Mouse (Mus musculus): ENCODE data around the gene Cep97. TPM values are rescaled to one million over a fixed set of nuclear protein-coding genes. Genes with fewer than 3 reads are reported as not detected.
"Not testable (repeated sequence)": the region's sequence is repeated elsewhere in the genome, so short reads cannot be mapped to it uniquely, and the experiment has no call there.

The Cep97 gene
- polyA plus RNA-seq, 1 experiment from 2014 or later = 1.9 TPM

DNA sequence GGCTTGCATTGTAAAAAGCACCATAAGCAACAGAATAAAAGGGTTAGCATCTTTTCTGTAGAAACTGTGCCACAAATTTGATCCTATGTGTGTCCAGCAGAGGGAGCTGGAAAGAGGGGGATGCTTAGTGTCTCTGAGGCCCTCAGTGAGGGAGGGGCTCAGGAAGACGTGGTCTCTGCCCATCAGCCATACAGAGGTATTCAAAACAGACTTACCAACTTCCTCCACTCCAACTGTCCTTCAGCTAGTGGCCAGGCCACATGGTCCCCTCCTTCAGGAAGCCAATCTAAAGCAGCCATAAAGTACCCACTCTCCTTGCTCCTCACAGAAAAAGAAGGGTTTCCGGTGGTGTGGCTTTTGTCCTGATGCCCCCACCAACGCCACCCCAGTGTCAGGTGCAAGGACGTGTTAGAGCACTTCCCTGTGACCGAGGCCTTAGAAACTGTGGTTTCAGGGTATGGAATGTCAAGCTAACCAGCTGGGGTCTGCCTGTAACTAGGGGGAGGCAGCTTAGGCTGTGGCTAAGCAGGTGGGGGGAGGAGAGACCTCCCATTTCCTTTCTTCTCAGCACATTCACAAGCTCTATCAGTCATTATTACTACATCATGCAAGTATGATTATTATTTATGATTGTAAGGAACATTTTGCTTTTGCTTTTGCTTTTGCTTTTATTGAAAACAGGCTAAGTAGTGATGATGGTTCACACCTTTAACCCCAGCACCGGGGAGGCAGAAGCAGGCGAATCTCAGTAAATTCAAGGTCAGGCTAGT lies 46.7 kb downstream of the Cep97 start:
- 66% methylated on average over 7 of the region's 7 CpGs for WGBS
- no peak overlapping the region for H3K9ac ChIP-seq (ENCODE audit: low read depth, low read length)
- no peak overlapping the region for H3K4me2 ChIP-seq (replicated peaks; ENCODE audit: low read depth)
- H3K36me3 ChIP-seq (ENCODE audit: control insufficient read depth, insufficient read depth) = no peaks in the 10 kb centered on the region
- peak; percentile 67 for TF ChIP-seq CTCF (IDR thresholded peaks at IDR 0.05; ENCODE audit: low read depth)
- H3K9me3 ChIP-seq (ENCODE audit: control insufficient read depth) = no peaks in the 10 kb centered on the region
- H3K27me3 ChIP-seq (replicated peaks; ENCODE audit: control insufficient read depth, insufficient read depth, low read length) = no peaks in the 10 kb centered on the region
- no peak for ATAC-seq
- no peak overlapping the region for H3K4me3 ChIP-seq (ENCODE audit: low read depth, low read length)
- H3K27ac ChIP-seq (ENCODE audit: low read depth, low read length) = peak overlapping the region; percentile 35; the same call in 1 of the 2 replicates
- no peaks in the 10 kb centered on the region for H3K4me1 ChIP-seq (replicated peaks; ENCODE audit: control insufficient read depth, insufficient read depth, low read length)

DNA sequence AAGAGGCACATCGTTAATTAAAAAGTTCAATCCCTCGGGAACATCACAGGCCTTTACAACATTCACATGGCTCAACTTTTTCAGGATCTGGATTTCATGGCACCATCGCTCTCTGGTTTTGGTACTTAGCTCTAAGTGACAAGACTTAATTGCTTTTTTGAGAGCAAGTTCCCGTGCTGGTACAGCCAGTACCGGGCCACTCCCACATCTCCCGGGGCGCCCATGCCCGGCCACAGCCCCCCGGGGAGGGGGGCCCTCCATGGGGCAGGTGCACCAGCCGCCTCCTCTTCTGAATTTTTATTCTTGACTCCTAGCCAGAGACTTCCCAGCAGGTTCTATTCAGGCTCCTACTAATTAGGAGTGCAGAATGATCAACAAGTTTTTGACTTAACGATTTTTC lies 50.4 kb downstream of the Cep97 start:
- ATAC-seq = no peak
- no peak overlapping the region for H3K4me3 ChIP-seq (ENCODE audit: low read depth, low read length)
- no peak overlapping the region for H3K9ac ChIP-seq (ENCODE audit: low read depth, low read length)
- no peak overlapping the region for H3K4me2 ChIP-seq (replicated peaks; ENCODE audit: low read depth)
- no peak for TF ChIP-seq CTCF (IDR thresholded peaks at IDR 0.05; ENCODE audit: low read depth)
- no peaks in the 10 kb centered on the region for H3K27me3 ChIP-seq (replicated peaks; ENCODE audit: control insufficient read depth, insufficient read depth, low read length)
- H3K4me1 ChIP-seq (replicated peaks; ENCODE audit: control insufficient read depth, insufficient read depth, low read length) = no peaks in the 10 kb centered on the region
- H3K9me3 ChIP-seq (ENCODE audit: control insufficient read depth) = no peaks in the 10 kb centered on the region
- no peaks in the 10 kb centered on the region for H3K36me3 ChIP-seq (ENCODE audit: control insufficient read depth, insufficient read depth)
- no peak overlapping the region for H3K27ac ChIP-seq (ENCODE audit: low read depth, low read length)
- 86% methylated on average over 11 of the region's 11 CpGs for WGBS

DNA sequence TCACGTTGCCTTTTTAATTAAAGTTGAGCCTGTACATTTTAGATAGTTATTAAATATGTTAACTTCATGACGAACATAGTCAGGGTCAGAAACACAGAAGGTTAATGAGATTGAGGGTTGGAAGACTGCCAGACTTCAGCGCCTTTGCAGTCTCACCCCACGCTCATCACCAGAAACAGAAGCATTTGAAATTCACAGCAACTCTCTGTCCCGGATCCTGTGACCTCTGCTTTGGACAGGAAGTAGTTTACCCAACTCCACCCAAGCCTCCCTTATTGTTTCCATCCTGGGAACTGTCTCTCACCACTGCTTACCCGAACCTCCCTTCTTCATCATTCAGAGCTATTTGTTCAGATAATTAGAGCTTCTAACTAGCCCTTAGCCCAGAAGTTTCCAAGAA lies 58.6 kb downstream of the Cep97 start:
- Histone ChIP-seq H3K27me3 (replicated peaks; ENCODE audit: control insufficient read depth, insufficient read depth, low read length) (no peaks in the 10 kb centered on the region), H3K9ac (ENCODE audit: low read depth, low read length) (no peak overlapping the region), H3K4me1 (replicated peaks; ENCODE audit: control insufficient read depth, insufficient read depth, low read length) (no peaks in the 10 kb centered on the region), H3K9me3 (ENCODE audit: control insufficient read depth) (no peaks in the 10 kb centered on the region), H3K4me2 (replicated peaks; ENCODE audit: low read depth) (no peak overlapping the region), H3K36me3 (ENCODE audit: control insufficient read depth, insufficient read depth) (no peaks in the 10 kb centered on the region), H3K4me3 (ENCODE audit: low read depth, low read length) (no peak overlapping the region), H3K27ac (ENCODE audit: low read depth, low read length) (no peak overlapping the region)
- TF ChIP-seq CTCF (IDR thresholded peaks at IDR 0.05; ENCODE audit: low read depth) = no peak
- no peak for ATAC-seq
- WGBS = 63% methylated on average over 6 of the region's 6 CpGs

DNA sequence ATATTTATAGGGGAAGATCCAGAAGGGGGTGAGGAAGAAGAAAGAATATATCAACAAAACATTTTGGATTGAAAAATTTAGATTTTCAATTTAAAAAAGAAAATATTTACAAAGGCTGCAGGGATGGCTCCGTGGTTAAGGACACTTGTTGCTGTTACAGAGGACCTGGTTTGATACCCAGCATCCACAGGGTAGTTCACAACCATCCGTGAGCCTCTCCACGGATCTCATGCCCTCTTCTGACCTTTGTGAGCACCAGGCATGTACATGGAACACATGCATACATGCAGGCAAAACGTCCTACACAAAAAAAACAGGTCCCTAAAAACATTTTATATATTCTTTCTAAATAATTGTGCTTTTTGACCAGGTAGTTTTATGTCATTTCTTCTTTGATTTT lies 70.8 kb downstream of the Cep97 start:
- TF ChIP-seq CTCF (IDR thresholded peaks at IDR 0.05; ENCODE audit: low read depth) = no peak
- Histone ChIP-seq H3K9ac (ENCODE audit: low read depth, low read length) (no peak overlapping the region), H3K27ac (ENCODE audit: low read depth, low read length) (no peak overlapping the region), H3K9me3 (ENCODE audit: control insufficient read depth) (no peaks in the 10 kb centered on the region), H3K36me3 (ENCODE audit: control insufficient read depth, insufficient read depth) (no peaks in the 10 kb centered on the region), H3K4me1 (replicated peaks; ENCODE audit: control insufficient read depth, insufficient read depth, low read length) (no peaks in the 10 kb centered on the region), H3K4me2 (replicated peaks; ENCODE audit: low read depth) (no peak overlapping the region), H3K27me3 (replicated peaks; ENCODE audit: control insufficient read depth, insufficient read depth, low read length) (no peaks in the 10 kb centered on the region), H3K4me3 (ENCODE audit: low read depth, low read length) (no peak overlapping the region)
- 59% methylated on average over 4 of the region's 4 CpGs for WGBS
- no peak for ATAC-seq

DNA sequence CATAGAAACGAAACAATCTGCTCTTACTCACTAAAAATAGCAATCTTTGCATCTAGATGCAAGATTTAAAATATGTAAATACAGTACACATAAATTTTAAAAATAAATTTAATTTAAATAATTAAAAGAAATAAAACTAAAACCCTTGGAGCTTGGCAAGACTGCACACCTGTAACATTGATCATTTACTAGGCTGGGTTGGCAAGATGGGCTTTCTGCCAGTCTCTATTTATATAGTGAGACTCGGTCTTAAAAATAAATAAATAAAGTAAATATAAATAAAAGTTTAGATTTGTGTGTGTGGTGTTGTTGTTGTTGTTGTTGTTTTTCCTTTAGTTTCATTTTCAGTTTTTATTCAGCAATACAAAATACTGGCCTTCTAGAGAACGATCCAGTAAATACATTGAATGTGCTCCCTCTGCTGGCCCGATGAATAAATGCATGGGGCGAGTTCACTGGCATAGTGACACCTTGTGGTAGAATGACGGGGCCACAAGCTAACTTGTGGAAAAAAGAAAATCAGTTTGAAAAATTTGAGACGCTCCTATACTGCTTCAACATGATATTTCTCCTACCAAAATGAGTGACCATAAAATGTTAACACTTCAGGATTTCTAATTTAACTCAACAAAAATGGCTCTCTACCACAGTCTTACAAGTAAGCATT lies 71.4 kb downstream of the Cep97 start:
- Histone ChIP-seq H3K36me3 (ENCODE audit: control insufficient read depth, insufficient read depth) (no peaks in the 10 kb centered on the region), H3K27me3 (replicated peaks; ENCODE audit: control insufficient read depth, insufficient read depth, low read length) (no peaks in the 10 kb centered on the region), H3K27ac (ENCODE audit: low read depth, low read length) (no peak overlapping the region), H3K9ac (ENCODE audit: low read depth, low read length) (no peak overlapping the region), H3K4me1 (replicated peaks; ENCODE audit: control insufficient read depth, insufficient read depth, low read length) (no peaks in the 10 kb centered on the region), H3K4me2 (replicated peaks; ENCODE audit: low read depth) (0 out of 2 replicates have a peak overlapping the region, but pooled peaks have one; percentile 27), H3K9me3 (ENCODE audit: control insufficient read depth) (no peaks in the 10 kb centered on the region), H3K4me3 (ENCODE audit: low read depth, low read length) (no peak overlapping the region)
- WGBS = 21% methylated on average over 7 of the region's 7 CpGs
- no peak for ATAC-seq
- TF ChIP-seq CTCF (IDR thresholded peaks at IDR 0.05; ENCODE audit: low read depth) = peak; percentile 99

DNA sequence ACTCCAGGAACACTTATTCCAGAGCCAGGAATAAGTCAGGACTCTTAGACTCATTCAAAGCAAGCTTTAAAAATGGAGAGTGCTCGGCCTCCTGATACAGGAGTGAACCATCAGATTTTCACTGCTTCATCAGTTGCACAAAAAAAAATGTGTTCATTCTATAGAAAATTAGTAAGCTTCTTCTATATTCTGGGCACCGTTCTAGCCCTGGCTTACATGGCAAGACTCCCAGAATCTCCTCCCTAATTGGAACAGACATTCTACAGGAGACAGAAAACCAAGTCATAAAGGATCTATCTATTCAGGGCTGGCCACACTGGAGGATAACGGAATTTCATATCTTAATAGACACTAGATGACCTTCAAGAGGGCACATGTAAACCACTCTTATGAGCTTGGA lies 73.6 kb downstream of the Cep97 start:
- Histone ChIP-seq H3K36me3 (ENCODE audit: control insufficient read depth, insufficient read depth) (0 out of 2 replicates have a peak, but pooled peaks cover 3% of the 10 kb centered on the region), H3K4me1 (replicated peaks; ENCODE audit: control insufficient read depth, insufficient read depth, low read length) (no peaks in the 10 kb centered on the region), H3K9ac (ENCODE audit: low read depth, low read length) (no peak overlapping the region), H3K9me3 (ENCODE audit: control insufficient read depth) (no peaks in the 10 kb centered on the region), H3K4me2 (replicated peaks; ENCODE audit: low read depth) (no peak overlapping the region), H3K4me3 (ENCODE audit: low read depth, low read length) (no peak overlapping the region), H3K27ac (ENCODE audit: low read depth, low read length) (no peak overlapping the region), H3K27me3 (replicated peaks; ENCODE audit: control insufficient read depth, insufficient read depth, low read length) (no peaks in the 10 kb centered on the region)
- WGBS = 85% methylated on average over 3 of the region's 3 CpGs
- ATAC-seq = no peak
- no peak for TF ChIP-seq CTCF (IDR thresholded peaks at IDR 0.05; ENCODE audit: low read depth)

DNA sequence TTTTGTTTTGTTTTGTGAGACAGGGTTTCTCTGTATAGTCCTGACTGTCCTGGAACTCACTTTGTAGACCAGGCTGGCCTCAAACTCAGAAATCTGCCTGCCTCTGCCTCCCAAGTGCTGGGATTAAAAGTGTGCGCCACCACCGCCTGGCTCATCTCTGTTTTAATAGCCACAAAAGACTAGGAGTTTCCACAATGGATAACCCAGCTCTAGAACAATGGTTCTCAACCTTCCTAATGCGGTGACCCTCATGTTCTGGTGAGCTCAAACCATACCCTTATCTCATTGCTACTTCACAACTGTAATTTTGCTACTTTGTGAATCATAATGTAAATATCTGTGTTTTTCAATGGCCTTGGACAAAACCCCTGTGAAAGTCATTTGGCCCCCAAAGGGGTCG lies 75.2 kb downstream of the Cep97 start:
- WGBS = 89% methylated on average over 4 of the region's 4 CpGs
- H3K27me3 ChIP-seq (replicated peaks; ENCODE audit: control insufficient read depth, insufficient read depth, low read length); H3K4me3 ChIP-seq (ENCODE audit: low read depth, low read length); H3K4me1 ChIP-seq (replicated peaks; ENCODE audit: control insufficient read depth, insufficient read depth, low read length); ATAC-seq; H3K27ac ChIP-seq (ENCODE audit: low read depth, low read length); H3K9me3 ChIP-seq (ENCODE audit: control insufficient read depth); H3K9ac ChIP-seq (ENCODE audit: low read depth, low read length); H3K36me3 ChIP-seq (ENCODE audit: control insufficient read depth, insufficient read depth); H3K4me2 ChIP-seq (replicated peaks; ENCODE audit: low read depth): not testable (repeated sequence)

All from intestine, postnatal 0 days (tissue).